Mouse (Mus musculus): ENCODE results near the gene Fam107a. TPM values are rescaled to one million over a fixed set of nuclear protein-coding genes. Genes with fewer than 3 reads are reported as not detected.
"Not testable (repeated sequence)": the region's sequence is repeated elsewhere in the genome, so short reads cannot be mapped to it uniquely, and the experiment has no call there.

Gene Fam107a
- polyA plus RNA-seq, 1 experiment from 2014 or later, result 2.9 TPM

DNA sequence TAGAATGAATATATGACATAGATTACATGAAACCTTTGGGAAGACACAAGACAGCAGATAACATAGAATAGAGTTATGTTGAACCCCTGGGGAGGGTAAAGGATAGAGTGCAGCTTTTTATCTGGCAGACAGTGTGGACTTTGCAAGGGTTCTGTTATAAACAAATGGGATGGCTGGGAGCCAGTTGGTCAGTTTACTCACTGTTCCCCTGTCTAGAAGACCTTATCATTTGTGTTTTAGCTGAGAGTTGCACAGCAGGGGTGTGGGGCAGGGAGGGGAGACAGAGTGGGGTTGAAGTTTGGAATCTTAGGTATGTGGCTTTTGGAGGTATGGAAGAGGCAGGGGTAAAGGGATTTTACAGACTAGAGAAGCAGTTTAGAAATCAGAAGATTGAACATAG lies 34.0 kb downstream of the Fam107a start:
- no peaks in the 10 kb centered on the region for H3K27me3 ChIP-seq
- no peak overlapping the region for H3K9ac ChIP-seq
- H3K27ac ChIP-seq (replicated peaks), result no peak overlapping the region
- H3K9me3 ChIP-seq (replicated peaks), result no peaks in the 10 kb centered on the region
- H3K4me3 ChIP-seq (replicated peaks), result no peak overlapping the region
- no peaks in the 10 kb centered on the region for H3K4me1 ChIP-seq
- no peak overlapping the region for H3K4me2 ChIP-seq (replicated peaks)
- no peak for ATAC-seq (ENCODE audit: insufficient number of reproducible peaks, low FRiP score, low TSS enrichment, low read depth)
- H3K36me3 ChIP-seq, result no peaks in the 10 kb centered on the region

DNA sequence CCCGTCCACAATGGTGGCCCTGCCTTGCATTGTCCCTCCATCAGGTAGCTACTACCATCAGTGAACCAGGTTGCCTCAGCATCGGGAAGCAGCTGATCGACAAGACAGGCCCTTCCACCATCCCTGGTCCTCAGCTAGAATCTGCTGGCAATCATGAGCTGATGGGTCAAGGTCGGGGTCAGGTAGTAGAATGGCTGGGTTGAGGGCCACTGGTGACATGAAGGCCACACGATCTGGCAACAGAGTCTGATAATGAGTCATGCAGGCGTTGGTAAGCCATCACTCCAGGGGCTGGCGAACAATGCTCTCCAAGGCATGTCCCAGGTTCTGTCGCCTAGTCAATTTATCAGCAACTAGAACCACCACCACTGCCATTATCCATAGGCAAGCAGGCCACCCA lies 46.5 kb downstream of the Fam107a start:
- not testable (repeated sequence) for H3K9ac ChIP-seq; H3K9me3 ChIP-seq (replicated peaks); H3K27ac ChIP-seq (replicated peaks); H3K4me1 ChIP-seq; H3K36me3 ChIP-seq; H3K4me3 ChIP-seq (replicated peaks); ATAC-seq (ENCODE audit: insufficient number of reproducible peaks, low FRiP score, low TSS enrichment, low read depth); H3K27me3 ChIP-seq; H3K4me2 ChIP-seq (replicated peaks)
- WGBS, result 84% methylated on average over 8 of the region's 8 CpGs

- Histone ChIP-seq H3K27ac (replicated peaks) (no peak overlapping the region), H3K4me2 (replicated peaks) (no peak overlapping the region), H3K9ac (no peak overlapping the region), H3K27me3 (no peaks in the 10 kb centered on the region), H3K36me3 (no peaks in the 10 kb centered on the region), H3K4me3 (replicated peaks) (no peak overlapping the region), H3K4me1 (no peaks in the 10 kb centered on the region), H3K9me3 (replicated peaks) (no peaks in the 10 kb centered on the region)
- ATAC-seq (ENCODE audit: insufficient number of reproducible peaks, low FRiP score, low TSS enrichment, low read depth), result no peak
- 88% methylated on average over 1 of the region's 1 CpGs for WGBS
Measured at GRCm38 (mm10) chr14:8264378-8264777, 53.4 kb downstream of the Fam107a start.

DNA sequence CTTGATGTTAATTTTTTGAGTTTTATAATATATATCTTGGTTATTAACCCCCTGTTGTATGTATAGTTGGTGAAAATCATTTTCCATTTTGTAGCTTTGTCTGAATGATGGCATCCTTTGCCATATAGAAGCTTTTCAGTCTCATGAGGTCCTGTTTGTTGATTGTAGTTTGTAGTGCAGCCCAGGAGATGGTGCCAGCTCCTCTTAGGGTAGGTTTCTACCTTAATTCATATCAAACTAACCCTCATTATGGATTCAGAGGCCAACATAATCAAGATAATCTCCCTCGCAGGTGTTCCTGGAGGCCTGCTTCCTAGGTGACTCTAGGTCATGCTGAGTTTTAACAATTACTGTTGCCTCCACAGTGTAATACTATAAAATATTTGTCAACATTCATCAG lies 55.6 kb downstream of the Fam107a start:
- 57% methylated on average over 1 of the region's 1 CpGs for WGBS

GRCm38 (mm10) chr14:8260214-8260613 lies 57.6 kb downstream of the Fam107a start:
- 80% methylated on average over 5 of the region's 5 CpGs for WGBS
- H3K4me3 ChIP-seq (replicated peaks), result no peak overlapping the region
- H3K4me2 ChIP-seq (replicated peaks), result no peak overlapping the region
- no peaks in the 10 kb centered on the region for H3K36me3 ChIP-seq
- no peaks in the 10 kb centered on the region for H3K9me3 ChIP-seq (replicated peaks)
- 0 out of 2 replicates have a peak, but pooled peaks cover 3% of the 10 kb centered on the region for H3K27me3 ChIP-seq
- ATAC-seq (ENCODE audit: insufficient number of reproducible peaks, low FRiP score, low TSS enrichment, low read depth), result no peak
- no peak overlapping the region for H3K27ac ChIP-seq (replicated peaks)
- H3K9ac ChIP-seq, result no peak overlapping the region
- no peaks in the 10 kb centered on the region for H3K4me1 ChIP-seq

More for the DNA sequence above, 55.6 kb downstream of the Fam107a start:
- Histone ChIP-seq H3K9ac (no peak overlapping the region), H3K36me3 (no peaks in the 10 kb centered on the region), H3K4me3 (replicated peaks) (no peak overlapping the region), H3K27ac (replicated peaks) (no peak overlapping the region), H3K4me1 (no peaks in the 10 kb centered on the region), H3K27me3 (no peaks in the 10 kb centered on the region), H3K9me3 (replicated peaks) (no peaks in the 10 kb centered on the region), H3K4me2 (replicated peaks) (no peak overlapping the region)
- ATAC-seq (ENCODE audit: insufficient number of reproducible peaks, low FRiP score, low TSS enrichment, low read depth), result no peak

DNA sequence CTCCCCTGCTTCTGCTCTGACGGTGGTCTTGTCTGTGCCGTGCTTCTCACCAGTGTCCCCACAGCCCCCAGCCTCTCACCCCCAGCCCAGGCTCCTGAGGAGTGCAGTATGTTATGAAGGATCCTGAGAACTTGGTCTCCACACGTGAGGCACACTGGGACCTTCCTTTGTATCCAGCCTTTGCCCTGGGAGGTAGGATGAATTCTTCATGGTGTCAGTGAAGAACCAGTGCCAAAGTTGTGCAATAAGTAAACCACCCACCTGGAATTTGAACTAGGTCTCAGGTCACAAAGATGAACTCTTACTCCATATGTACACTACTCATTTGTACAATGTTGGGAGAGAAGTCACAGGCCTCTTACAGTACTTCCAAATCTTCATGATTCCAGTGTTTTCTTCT lies 58.7 kb downstream of the Fam107a start, which contains the start of gene Acox2:
Acox2 (minus strand) TSS at position 188 of the 400 bp plus-strand sequence.
- Histone ChIP-seq H3K9ac (no peak within 1 kb of the TSS), H3K4me2 (replicated peaks) (no peak within 1 kb of the TSS), H3K27ac (replicated peaks) (no peak within 1 kb of the TSS), H3K4me3 (replicated peaks) (no peak within 1 kb of the TSS), H3K4me1 (no peaks in the 10 kb centered on the region), H3K9me3 (replicated peaks) (no peaks in the 10 kb centered on the region), H3K36me3 (no peaks in the 10 kb centered on the region), H3K27me3 (0 out of 2 replicates have a peak, but pooled peaks cover 8% of the 10 kb centered on the region)
- WGBS, result 71% methylated on average over 3 of the region's 3 CpGs
- no peak for ATAC-seq (ENCODE audit: insufficient number of reproducible peaks, low FRiP score, low TSS enrichment, low read depth)

GRCm38 (mm10) chr14:8258752-8259151 lies 59.1 kb downstream of the Fam107a start:
- ATAC-seq (ENCODE audit: insufficient number of reproducible peaks, low FRiP score, low TSS enrichment, low read depth), result no peak
- Histone ChIP-seq H3K27ac (replicated peaks) (no peak overlapping the region), H3K9ac (no peak overlapping the region), H3K4me3 (replicated peaks) (no peak overlapping the region), H3K4me1 (no peaks in the 10 kb centered on the region), H3K27me3 (0 out of 2 replicates have a peak, but pooled peaks cover 8% of the 10 kb centered on the region), H3K9me3 (replicated peaks) (no peaks in the 10 kb centered on the region), H3K4me2 (replicated peaks) (no peak overlapping the region), H3K36me3 (no peaks in the 10 kb centered on the region)
- WGBS, result 68% methylated on average over 3 of the region's 3 CpGs

- no peak overlapping the region for H3K4me3 ChIP-seq (replicated peaks)
- no peaks in the 10 kb centered on the region for H3K36me3 ChIP-seq
- 0 out of 2 replicates have a peak, but pooled peaks cover 8% of the 10 kb centered on the region for H3K27me3 ChIP-seq
- ATAC-seq (ENCODE audit: insufficient number of reproducible peaks, low FRiP score, low TSS enrichment, low read depth), result no peak
- H3K27ac ChIP-seq (replicated peaks), result no peak overlapping the region
- H3K4me2 ChIP-seq (replicated peaks), result no peak overlapping the region
- H3K4me1 ChIP-seq, result no peaks in the 10 kb centered on the region
- H3K9me3 ChIP-seq (replicated peaks), result no peaks in the 10 kb centered on the region
- no peak overlapping the region for H3K9ac ChIP-seq
- WGBS, result 19% methylated on average over 3 of the region's 3 CpGs
Measured at GRCm38 (mm10) chr14:8258335-8258627, 59.5 kb downstream of the Fam107a start.

GRCm38 (mm10) chr14:8257521-8258334 lies 60.1 kb downstream of the Fam107a start:
- H3K4me1 ChIP-seq, result no peaks in the 10 kb centered on the region
- no peak overlapping the region for H3K9ac ChIP-seq
- H3K4me2 ChIP-seq (replicated peaks), result no peak overlapping the region
- H3K9me3 ChIP-seq (replicated peaks), result no peaks in the 10 kb centered on the region
- no peak overlapping the region for H3K4me3 ChIP-seq (replicated peaks)
- WGBS, result 34% methylated on average over 7 of the region's 7 CpGs
- H3K36me3 ChIP-seq, result no peaks in the 10 kb centered on the region
- peaks cover 8% of the 10 kb centered on the region; the same call in 1 of the 2 replicates for H3K27me3 ChIP-seq
- no peak for ATAC-seq (ENCODE audit: insufficient number of reproducible peaks, low FRiP score, low TSS enrichment, low read depth)
- H3K27ac ChIP-seq (replicated peaks), result no peak overlapping the region

GRCm38 (mm10) chr14:8256881-8257280 lies 60.9 kb downstream of the Fam107a start:
- no peaks in the 10 kb centered on the region for H3K9me3 ChIP-seq (replicated peaks)
- H3K9ac ChIP-seq, result no peak overlapping the region
- no peak overlapping the region for H3K27ac ChIP-seq (replicated peaks)
- no peak overlapping the region for H3K4me2 ChIP-seq (replicated peaks)
- ATAC-seq (ENCODE audit: insufficient number of reproducible peaks, low FRiP score, low TSS enrichment, low read depth), result no peak
- no peaks in the 10 kb centered on the region for H3K4me1 ChIP-seq
- H3K36me3 ChIP-seq, result no peaks in the 10 kb centered on the region
- H3K27me3 ChIP-seq, result peaks cover 8% of the 10 kb centered on the region; the same call in 1 of the 2 replicates
- no peak overlapping the region for H3K4me3 ChIP-seq (replicated peaks)
- 70% methylated on average over 5 of the region's 5 CpGs for WGBS

DNA sequence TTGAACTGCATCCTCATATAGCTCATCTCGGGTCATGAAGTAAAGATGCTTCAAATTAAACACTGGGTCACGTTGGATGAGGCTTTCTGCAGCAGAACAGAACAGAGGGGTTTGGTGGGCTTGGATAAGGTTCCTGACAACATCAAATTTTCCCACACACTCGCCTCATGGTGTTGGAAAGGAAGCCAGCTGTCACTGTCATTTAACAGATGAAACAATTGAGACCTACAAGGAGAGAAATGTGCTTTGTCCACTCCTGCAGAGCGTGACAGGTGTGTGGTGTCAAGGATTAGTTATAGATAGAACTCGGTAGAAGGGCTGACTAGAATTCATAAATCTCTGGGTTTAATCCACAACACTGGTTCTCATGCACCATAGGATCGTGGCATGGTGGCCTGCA lies 61.8 kb downstream of the Fam107a start:
- Histone ChIP-seq H3K4me1 (no peaks in the 10 kb centered on the region), H3K4me3 (replicated peaks) (no peak overlapping the region), H3K9ac (no peak overlapping the region), H3K36me3 (no peaks in the 10 kb centered on the region), H3K27ac (replicated peaks) (no peak overlapping the region), H3K27me3 (peaks cover 8% of the 10 kb centered on the region; the same call in 1 of the 2 replicates), H3K9me3 (replicated peaks) (no peaks in the 10 kb centered on the region), H3K4me2 (replicated peaks) (no peak overlapping the region)
- no peak for ATAC-seq (ENCODE audit: insufficient number of reproducible peaks, low FRiP score, low TSS enrichment, low read depth)
- WGBS, result 74% methylated on average over 6 of the region's 6 CpGs
